Mouse (Mus musculus) forebrain, embryonic 10.5 days (tissue): ENCODE measurements around the gene Akap9. TPM values are rescaled to one million over a fixed set of nuclear protein-coding genes. Genes with fewer than 3 reads are reported as not detected.
"Not testable (repeated sequence)": the region's sequence is repeated elsewhere in the genome, so short reads cannot be mapped to it uniquely, and the experiment has no call there.

Experiments used
- DNase-seq: peaks from one replicate; pipeline ENCODE4 v3.0.0-alpha.2; 2017; ENCODE audit warnings: low spot score; ENCODE audit errors: extremely low spot score
- H3K27ac ChIP-seq: fragments of 300-500 bp; sonication (generic); 2 replicates; pipeline ENCODE4 v1.5.1; 2016; ENCODE audit warnings: mild to moderate bottlenecking
- H3K27me3 ChIP-seq: fragments of 300-500 bp; sonication (generic); 2 replicates; pipeline ENCODE4 v1.6.1; 2016; ENCODE audit warnings: mild to moderate bottlenecking; ENCODE audit not compliant: poor library complexity, severe bottlenecking
- H3K36me3 ChIP-seq: fragments of 300-500 bp; sonication (generic); replicated peaks from 2 replicates; pipeline ENCODE4 v1.6.1; 2016; ENCODE audit warnings: mild to moderate bottlenecking, moderate library complexity
- H3K4me1 ChIP-seq: fragments of 300-500 bp; sonication (generic); 2 replicates; pipeline ENCODE4 v1.6.1; 2016
- H3K4me3 ChIP-seq: fragments of 300-500 bp; sonication (generic); 2 replicates; pipeline ENCODE4 v1.5.1; 2016; ENCODE audit warnings: mild to moderate bottlenecking, moderate library complexity
- H3K9me3 ChIP-seq: fragments of 300-500 bp; sonication (generic); 2 replicates; pipeline ENCODE4 v1.6.1; 2016; ENCODE audit warnings: mild to moderate bottlenecking, moderate library complexity
- WGBS: fragments of 180-500 bp; shearing (Covaris S2); methylation state at CpG from one replicate; pipeline ENCODE4 v1.1.7; 2016; 5-methylcytosine and 5-hydroxymethylcytosine counted together
- polyA plus RNA-seq: library from polyadenylated mRNA; unstranded; fragments of >200 nt; fragmentation: Nextera tagmentation; extraction: Ambion mirVana; gene quantifications from 2 replicates; pipeline ENCODE4 v1.2.1, GENCODE M21; 2016

Gene Akap9
- polyA plus RNA-seq, 1 experiment from 2014 or later: 128 TPM

DNA sequence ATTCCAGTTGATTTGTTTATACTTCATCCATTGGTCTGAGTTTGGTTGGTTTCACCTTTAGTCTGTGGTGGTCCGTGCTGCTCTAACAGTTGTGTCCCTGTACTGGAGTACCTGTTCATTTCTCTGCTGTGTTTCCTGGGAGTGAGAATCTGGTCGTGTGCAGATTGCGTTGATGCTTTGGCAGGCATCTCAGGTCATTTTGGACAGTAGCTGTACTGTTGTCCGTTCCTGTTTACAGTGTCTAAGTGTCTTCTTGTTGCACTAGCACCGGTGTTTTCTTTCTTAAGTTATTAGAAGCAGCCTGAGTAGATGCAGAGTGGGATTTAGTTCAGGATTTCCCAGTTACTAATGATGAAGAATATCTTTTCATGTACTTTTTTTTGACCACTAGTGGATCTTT, 7.4 kb downstream of the Akap9 start:
- no peak overlapping the region for H3K27ac ChIP-seq
- H3K4me1 ChIP-seq: peaks cover 13% of the 10 kb centered on the region
- 95% methylated on average over 5 of the region's 5 CpGs for WGBS
- no peak overlapping the region for H3K4me3 ChIP-seq
- DNase-seq: no peak
- H3K27me3 ChIP-seq: no peaks in the 10 kb centered on the region
- H3K36me3 ChIP-seq: peaks cover 24% of the 10 kb centered on the region
- no peaks in the 10 kb centered on the region for H3K9me3 ChIP-seq

DNA sequence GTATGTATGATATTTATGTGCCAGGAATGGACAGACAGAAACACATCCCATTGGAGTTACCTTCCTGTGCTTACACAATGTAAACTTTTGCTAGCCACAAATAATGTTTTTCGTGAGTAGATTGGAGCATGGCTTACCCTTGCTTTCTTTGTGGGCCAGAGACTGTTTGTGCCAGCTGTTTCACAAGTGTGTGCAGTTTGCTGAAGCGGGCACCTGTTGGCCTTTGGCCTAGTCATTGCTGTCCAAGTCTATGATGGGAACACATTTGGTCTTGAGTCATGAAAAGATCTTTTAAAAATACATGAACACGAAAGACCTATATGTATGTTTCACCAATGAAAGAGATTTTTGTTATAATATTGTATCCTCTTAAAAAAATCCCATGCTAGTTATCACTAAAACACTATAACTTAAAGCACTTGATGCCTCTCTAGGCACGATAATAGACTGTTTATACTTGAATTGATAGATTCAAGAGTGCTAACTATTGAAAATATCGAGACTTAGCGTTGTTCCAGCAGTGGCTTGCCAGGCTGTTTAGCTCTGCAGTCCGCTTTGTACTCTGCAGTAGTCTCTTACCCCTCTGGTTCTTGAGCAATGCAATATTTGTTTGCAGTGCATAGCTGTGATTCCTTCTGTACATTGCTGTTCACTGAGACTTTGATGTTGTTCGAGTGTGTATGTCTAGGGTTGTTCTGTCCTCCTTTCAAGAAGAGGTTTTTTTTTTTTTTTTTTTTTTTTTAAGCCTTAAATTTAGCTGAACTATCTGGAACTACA, 8.1 kb downstream of the Akap9 start:
- no peak for DNase-seq
- 94% methylated on average over 8 of the region's 8 CpGs for WGBS
- Histone ChIP-seq H3K36me3 (peaks cover 28% of the 10 kb centered on the region), H3K9me3 (no peaks in the 10 kb centered on the region), H3K27ac (no peak overlapping the region), H3K4me3 (no peak overlapping the region), H3K27me3 (no peaks in the 10 kb centered on the region), H3K4me1 (peaks cover 6% of the 10 kb centered on the region)

- WGBS: 99% methylated on average over 3 of the region's 3 CpGs
- Histone ChIP-seq H3K4me3 (no peak overlapping the region), H3K27ac (no peak overlapping the region), H3K27me3 (no peaks in the 10 kb centered on the region), H3K36me3 (peaks cover 43% of the 10 kb centered on the region), H3K9me3 (no peaks in the 10 kb centered on the region), H3K4me1 (0 out of 2 replicates have a peak, but pooled peaks cover 5% of the 10 kb centered on the region)
- DNase-seq: no peak
Measured at GRCm38 (mm10) chr5:3938905-3939304, 11.1 kb downstream of the Akap9 start.

DNA sequence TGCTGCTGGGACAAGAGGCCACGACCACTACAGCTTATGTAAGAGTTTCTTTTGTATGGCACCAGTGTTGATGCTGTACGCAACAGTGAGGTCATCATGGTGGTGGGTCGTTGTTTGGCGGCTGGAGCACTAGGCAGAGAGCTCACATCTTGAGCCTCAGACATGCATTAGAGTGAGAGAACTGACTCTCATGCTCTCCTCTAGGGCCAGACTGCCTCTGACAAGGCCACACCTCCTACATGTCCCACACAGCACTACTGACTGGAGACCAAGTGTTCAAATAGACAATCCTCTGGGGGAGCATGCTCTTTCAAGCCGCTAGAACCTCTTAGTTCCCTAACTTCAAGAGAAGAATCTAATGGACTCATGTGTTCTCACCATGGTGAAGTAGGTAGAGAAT, 11.5 kb downstream of the Akap9 start:
- DNase-seq: no peak
- H3K27ac ChIP-seq: no peak overlapping the region
- no peaks in the 10 kb centered on the region for H3K9me3 ChIP-seq
- H3K36me3 ChIP-seq: peaks cover 43% of the 10 kb centered on the region
- 95% methylated on average over 5 of the region's 5 CpGs for WGBS
- 0 out of 2 replicates have a peak, but pooled peaks cover 5% of the 10 kb centered on the region for H3K4me1 ChIP-seq
- no peaks in the 10 kb centered on the region for H3K27me3 ChIP-seq
- no peak overlapping the region for H3K4me3 ChIP-seq

DNA sequence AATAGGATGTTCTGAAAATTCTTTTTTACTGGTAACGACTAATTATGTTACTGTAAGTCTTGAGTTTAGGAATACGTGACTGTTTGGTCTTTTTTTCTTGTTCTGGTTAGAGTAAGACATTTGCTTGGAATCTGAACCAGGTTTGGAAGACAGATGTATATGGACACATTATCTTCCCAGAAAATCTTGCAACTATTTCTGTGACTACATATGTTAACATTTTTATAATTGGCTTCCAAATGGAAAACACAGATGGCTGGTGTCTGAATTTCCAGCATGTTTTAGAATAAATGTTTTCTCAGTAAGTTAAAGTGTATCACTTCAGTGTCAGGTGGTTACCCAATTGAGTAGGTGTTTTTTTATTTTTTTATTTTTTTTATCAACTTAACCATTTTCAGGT, 13.4 kb downstream of the Akap9 start:
- Histone ChIP-seq H3K27me3 (no peaks in the 10 kb centered on the region), H3K27ac (no peak overlapping the region), H3K9me3 (no peaks in the 10 kb centered on the region), H3K36me3 (peaks cover 43% of the 10 kb centered on the region), H3K4me3 (no peak overlapping the region), H3K4me1 (0 out of 2 replicates have a peak, but pooled peaks cover 5% of the 10 kb centered on the region)
- 95% methylated on average over 2 of the region's 2 CpGs for WGBS
- no peak for DNase-seq

- WGBS: 56% methylated on average over 4 of the region's 4 CpGs
- not testable (repeated sequence) for H3K9me3 ChIP-seq, DNase-seq, H3K4me3 ChIP-seq, H3K27me3 ChIP-seq, H3K4me1 ChIP-seq, H3K27ac ChIP-seq
- H3K36me3 ChIP-seq: peaks cover 43% of the 10 kb centered on the region
Measured at GRCm38 (mm10) chr5:3943169-3943568, 15.3 kb downstream of the Akap9 start.

DNA sequence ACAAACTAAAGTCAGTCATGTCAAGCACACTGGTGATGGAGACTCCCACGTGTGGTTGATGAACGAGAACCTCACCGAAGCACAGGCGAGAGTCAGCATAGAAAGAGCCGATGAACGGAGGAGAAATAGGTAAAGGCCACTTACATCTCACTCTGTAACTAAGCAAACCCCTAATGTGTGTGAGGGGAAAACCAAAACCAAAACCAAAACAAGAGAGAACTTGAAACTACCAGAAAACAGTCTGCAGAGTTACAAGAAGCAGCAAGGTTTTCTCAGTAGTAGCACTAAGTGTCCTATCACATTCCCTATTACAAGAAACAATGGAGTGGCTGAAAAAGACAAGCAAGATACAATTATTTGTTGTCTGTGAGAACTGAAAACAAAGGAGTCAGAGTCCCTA, 24.6 kb downstream of the Akap9 start:
- 95% methylated on average over 6 of the region's 6 CpGs for WGBS
- H3K4me1 ChIP-seq: no peaks in the 10 kb centered on the region
- no peak overlapping the region for H3K27ac ChIP-seq
- no peak overlapping the region for H3K4me3 ChIP-seq
- no peaks in the 10 kb centered on the region for H3K27me3 ChIP-seq
- H3K36me3 ChIP-seq: peaks cover 86% of the 10 kb centered on the region
- DNase-seq: no peak
- H3K9me3 ChIP-seq: no peaks in the 10 kb centered on the region

DNA sequence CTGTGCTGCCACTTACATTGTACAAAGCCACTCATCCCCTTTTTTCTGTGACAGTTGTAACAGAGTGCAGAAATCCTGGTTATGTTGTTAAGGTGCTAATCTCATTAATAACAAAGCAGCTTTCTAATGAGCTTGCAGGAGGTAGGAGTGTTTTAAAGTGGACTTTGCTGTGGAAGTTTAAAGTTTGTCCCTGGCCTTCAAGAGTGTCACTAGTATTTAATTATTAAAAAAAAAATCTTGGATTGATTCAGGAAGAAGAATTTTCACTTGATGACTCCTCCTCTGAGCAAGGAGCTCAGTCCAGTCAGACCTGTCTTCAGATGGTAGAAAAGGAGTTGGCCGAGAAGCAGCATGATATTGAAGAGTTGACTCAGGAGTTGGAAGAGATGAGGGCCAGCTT, 26.7 kb downstream of the Akap9 start:
- WGBS: 94% methylated on average over 1 of the region's 1 CpGs
- H3K36me3 ChIP-seq: peaks cover 92% of the 10 kb centered on the region

DNA sequence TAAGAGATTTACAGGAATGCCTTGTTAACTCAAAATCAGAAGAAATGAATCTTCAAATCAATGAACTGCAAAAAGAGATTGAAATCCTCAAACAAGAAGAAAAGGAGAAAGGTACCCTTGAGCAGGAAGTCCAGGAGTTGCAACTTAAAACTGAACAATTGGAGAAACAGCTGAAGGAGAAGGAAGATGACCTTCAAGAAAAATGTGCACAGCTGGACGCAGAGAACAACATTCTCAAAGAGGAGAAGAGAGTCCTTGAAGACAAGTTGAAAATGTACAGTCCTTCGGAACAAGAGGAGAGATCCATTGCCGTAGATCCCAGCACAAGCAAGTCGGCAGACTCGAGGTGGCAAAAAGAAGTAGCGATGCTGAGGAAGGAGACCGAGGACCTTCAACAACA, 33.4 kb downstream of the Akap9 start:
- Histone ChIP-seq H3K9me3 (no peaks in the 10 kb centered on the region), H3K4me1 (no peaks in the 10 kb centered on the region), H3K27me3 (no peaks in the 10 kb centered on the region), H3K36me3 (peaks cover 84% of the 10 kb centered on the region), H3K4me3 (no peak overlapping the region), H3K27ac (no peak overlapping the region)
- DNase-seq: no peak
- 97% methylated on average over 7 of the region's 7 CpGs for WGBS

More for the DNA sequence above, 26.7 kb downstream of the Akap9 start:
- DNase-seq: no peak
- Histone ChIP-seq H3K4me1 (no peaks in the 10 kb centered on the region), H3K27ac (no peak overlapping the region), H3K4me3 (no peak overlapping the region), H3K27me3 (no peaks in the 10 kb centered on the region), H3K9me3 (no peaks in the 10 kb centered on the region)

- H3K4me1 ChIP-seq: no peaks in the 10 kb centered on the region
- H3K36me3 ChIP-seq: peaks cover 72% of the 10 kb centered on the region
- 93% methylated on average over 9 of the region's 9 CpGs for WGBS
- H3K27me3 ChIP-seq: no peaks in the 10 kb centered on the region
- H3K27ac ChIP-seq: no peak overlapping the region
- H3K4me3 ChIP-seq: no peak overlapping the region
- no peak for DNase-seq
- no peaks in the 10 kb centered on the region for H3K9me3 ChIP-seq
Measured at GRCm38 (mm10) chr5:3968415-3968814, 40.6 kb downstream of the Akap9 start.

DNA sequence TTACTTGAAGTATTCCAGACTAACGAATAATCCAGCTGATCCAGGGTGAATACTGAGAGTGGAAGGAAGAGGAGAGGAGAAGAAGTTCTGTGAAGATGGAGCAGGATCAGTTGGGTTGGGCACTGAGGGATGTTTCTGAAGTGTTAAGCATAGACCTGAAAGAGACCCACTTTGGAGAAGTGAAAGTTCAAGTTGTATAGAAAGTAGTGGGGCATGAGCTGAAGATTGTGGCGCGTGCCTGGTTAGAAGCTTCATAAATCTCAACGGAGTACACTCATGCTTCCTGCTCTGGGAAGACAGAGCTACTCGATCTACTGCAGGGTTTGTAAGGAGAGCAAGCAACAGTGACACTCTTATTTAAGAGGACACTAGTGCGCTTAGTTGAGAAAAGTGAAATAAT, 41.3 kb downstream of the Akap9 start:
- Histone ChIP-seq H3K27ac (no peak overlapping the region), H3K4me3 (no peak overlapping the region), H3K27me3 (no peaks in the 10 kb centered on the region), H3K9me3 (no peaks in the 10 kb centered on the region), H3K4me1 (no peaks in the 10 kb centered on the region), H3K36me3 (peaks cover 72% of the 10 kb centered on the region)
- DNase-seq: no peak
- 98% methylated on average over 6 of the region's 6 CpGs for WGBS

GRCm38 (mm10) chr5:3970936-3971335, 43.1 kb downstream of the Akap9 start:
- Histone ChIP-seq H3K9me3 (no peaks in the 10 kb centered on the region), H3K27ac (no peak overlapping the region), H3K27me3 (no peaks in the 10 kb centered on the region), H3K36me3 (peaks cover 85% of the 10 kb centered on the region), H3K4me3 (no peak overlapping the region), H3K4me1 (no peaks in the 10 kb centered on the region)
- WGBS: 88% methylated on average over 2 of the region's 2 CpGs
- DNase-seq: no peak

GRCm38 (mm10) chr5:3973764-3974163, 45.9 kb downstream of the Akap9 start:
- no peak overlapping the region for H3K27ac ChIP-seq
- no peaks in the 10 kb centered on the region for H3K9me3 ChIP-seq
- H3K36me3 ChIP-seq: peaks cover 91% of the 10 kb centered on the region
- no peaks in the 10 kb centered on the region for H3K4me1 ChIP-seq
- H3K4me3 ChIP-seq: no peak overlapping the region
- no peaks in the 10 kb centered on the region for H3K27me3 ChIP-seq
- DNase-seq: no peak
- WGBS: 87% methylated on average over 5 of the region's 5 CpGs
